Mouse (Mus musculus): ENCODE data around the gene Zfp446.

Zfp446 gene

GRCm38 (mm10) chr7:12987409-12988189 lies 10.0 kb downstream of the Zfp446 start:
- no peak for DNase-seq

GRCm38 (mm10) chr7:12992222-12992621 lies 14.6 kb downstream of the Zfp446 start:
- peak in 1 of 2 experiments; percentile 47 for DNase-seq

DNA sequence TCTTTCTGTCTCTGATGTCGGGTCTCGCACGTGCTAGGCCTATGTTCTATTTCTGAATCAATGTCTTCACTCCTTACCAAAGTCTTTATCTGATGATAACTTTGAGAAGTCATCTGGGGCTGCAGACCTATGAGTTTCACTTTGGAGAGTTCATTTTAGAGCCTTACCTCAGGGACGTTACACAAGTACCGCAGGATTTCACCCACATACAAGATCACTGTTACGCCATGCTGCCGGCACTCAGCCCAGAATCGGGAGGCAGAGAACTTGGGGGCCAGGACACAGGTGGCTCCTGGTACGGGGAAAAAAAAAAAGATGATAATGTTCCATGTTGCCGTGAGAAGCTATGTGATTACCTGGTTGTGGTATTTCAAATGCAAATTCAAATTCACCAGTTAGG lies 15.5 kb downstream of the Zfp446 start:
- no peak for DNase-seq

DNA sequence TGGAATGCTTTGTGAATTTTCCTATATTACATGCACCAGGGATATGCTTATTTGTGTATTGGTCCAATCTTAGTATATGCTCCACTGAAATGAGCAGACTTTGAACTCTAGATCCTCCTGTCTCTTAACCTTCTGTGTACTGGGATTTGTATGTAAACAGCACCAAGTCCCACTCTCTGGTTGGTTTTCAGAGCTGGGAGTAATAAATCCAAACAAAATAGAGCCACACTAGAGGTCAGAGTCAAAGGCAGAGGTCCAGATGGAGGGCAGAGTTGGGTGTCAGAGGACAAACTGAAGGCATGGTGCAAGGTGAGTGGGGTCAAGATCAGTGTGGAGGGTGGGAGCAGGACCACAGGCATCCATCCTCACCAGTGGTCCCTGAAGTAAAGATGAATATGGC lies 18.2 kb downstream of the Zfp446 start:
- DNase-seq, result no peak

DNA sequence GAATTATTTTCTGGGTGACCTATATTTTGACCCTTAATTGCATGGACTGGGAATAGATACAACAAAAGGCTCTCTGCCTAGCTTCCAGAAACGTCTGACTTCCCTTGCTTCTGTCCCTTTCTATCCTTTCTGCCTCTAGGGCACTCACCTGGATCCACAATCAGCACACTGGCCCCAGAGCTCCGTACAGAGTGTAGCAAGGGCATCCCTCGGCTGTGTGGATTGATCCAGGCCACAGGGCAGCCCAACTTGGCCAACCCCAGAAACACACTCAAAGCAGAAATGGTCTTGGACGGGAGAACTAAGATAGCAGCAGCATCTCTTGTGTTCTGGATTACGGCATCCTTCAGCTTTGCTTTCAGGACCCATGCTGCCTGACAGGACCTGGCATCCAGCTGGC lies 19.6 kb downstream of the Zfp446 start:
- DNase-seq, result no peak

DNA sequence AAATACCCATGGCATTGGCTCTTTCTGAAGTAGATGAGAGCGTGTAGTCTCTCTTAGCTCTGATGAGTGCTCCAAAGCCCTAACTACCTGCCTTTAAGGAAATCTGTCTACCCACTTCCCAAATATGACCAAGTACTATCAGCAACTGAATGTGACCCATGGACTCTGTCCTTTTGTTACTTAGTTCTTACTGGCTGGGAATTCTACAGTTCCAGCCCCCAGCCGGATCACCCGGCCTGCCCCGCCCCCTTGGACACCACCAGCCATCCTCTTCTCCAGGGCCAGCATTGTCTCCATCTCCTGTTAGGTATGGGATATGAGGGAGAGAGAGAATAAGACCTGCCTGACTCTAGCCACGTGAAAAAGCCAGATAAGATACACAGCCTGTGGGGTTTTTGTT lies 20.4 kb downstream of the Zfp446 start, which contains the start of gene Slc27a5:
Gene Slc27a5 (minus strand): TSS at position 140 of the 400 bp plus-strand sequence.
- DNase-seq, result no peak

DNA sequence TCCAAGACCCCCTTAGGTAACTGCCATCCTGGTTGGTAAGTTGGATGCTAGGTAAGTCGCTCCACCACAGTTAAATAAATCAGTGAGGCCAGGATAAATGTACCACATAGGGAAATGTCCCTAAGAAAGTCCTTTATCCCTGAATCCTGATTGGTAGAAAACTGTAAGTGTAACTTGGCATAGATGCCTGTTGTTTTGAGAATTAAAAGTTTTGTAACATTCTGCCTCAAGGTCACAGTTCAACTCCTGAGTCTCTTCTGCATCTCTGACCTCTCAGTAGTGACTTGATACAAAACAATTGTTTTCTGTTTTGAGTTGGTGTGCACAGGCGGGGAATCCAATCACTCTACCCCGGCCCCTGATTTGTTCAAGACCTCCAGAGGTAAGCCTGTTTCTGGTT lies 21.2 kb downstream of the Zfp446 start, which contains the start of gene Trim28:
Gene Trim28 (plus strand): TSS at position 264 of the 400 bp plus-strand sequence.
- no peak for DNase-seq

GRCm38 (mm10) chr7:13001584-13001983 lies 23.9 kb downstream of the Zfp446 start:
- DNase-seq, result no peak

GRCm38 (mm10) chr7:13003380-13003779 lies 25.7 kb downstream of the Zfp446 start:
- no peak for DNase-seq

DNA sequence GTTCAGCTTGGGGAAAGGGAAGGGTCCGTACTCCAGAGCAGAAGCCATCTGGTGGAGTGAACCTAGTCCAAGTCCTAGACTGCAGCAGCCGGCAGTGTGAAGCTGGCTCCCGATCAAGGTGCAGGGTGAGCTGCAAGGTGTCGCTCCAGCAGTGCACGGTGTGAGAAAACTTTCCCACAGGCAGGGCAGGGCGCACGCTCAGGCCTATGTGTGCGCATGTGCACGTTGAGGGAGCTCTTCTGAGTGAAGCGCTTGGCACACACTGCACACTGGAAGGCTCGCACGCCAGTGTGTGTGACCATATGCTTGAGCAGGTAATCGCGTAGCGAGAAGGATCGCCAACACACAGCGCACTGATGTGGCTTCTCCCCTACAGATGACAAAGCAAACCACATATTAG lies 28.4 kb downstream of the Zfp446 start:
- DNase-seq, result peak; percentile 43 to 61

DNA sequence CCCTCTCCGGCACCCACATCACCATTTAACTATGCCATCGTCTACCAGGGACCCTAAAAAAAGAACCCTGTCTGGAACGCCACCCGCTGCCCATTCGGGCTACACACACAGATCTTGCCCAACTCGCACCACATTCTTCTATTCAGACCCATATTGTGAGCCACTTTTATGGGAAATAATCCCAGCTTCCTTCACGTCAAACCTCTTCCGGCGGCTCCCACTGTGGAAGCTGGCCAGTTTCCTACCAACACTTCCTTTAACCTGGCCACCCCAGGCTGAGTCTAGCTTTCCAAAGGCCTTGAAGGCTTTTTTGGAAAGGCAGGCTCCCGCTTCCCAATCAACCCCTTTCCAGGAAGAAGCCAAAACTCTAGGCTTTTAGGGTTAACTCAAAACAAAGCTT lies 28.9 kb downstream of the Zfp446 start:
- DNase-seq, result no peak

DNA sequence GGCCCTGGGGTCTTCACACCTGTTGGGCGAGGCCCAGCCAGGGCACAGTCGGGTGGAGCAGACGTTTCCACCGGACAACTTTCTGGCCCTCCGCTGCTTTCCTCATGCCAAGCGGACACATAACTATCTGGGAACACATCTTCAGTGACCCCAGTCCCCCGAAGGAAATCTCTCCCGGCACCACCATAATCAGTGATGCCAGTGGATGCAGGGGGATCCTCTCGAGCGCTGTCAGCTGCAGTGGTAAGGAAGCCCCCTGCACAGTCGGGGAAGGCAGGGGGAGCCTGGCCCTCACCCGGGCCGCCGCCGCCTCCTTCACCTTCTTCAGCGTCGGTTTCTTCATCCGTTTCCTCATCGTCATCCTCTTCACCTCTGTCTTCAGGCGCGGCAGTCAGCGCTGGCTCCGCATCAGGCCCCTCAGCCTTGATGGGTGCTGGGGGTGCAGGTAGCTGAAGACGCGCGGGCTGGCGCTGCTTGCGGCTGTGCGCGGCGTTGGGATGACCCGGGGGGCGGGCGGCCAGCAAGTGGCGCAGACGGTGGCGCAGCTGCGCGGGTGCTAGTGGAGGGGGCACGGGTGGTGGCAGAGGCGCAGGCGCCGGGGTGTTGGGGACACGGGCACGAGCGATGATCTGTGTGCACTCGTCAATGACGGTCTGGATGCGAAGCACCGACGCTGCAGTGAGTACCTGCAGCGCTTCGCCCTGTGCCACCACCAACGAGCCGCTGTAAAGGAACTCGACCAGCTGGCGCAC lies 29.9 kb downstream of the Zfp446 start:
- DNase-seq, result peak in 1 of 2 experiments; percentile 32

GRCm38 (mm10) chr7:13009143-13010004 lies 31.7 kb downstream of the Zfp446 start:
- DNase-seq, result peak; percentile 93 to 95

DNA sequence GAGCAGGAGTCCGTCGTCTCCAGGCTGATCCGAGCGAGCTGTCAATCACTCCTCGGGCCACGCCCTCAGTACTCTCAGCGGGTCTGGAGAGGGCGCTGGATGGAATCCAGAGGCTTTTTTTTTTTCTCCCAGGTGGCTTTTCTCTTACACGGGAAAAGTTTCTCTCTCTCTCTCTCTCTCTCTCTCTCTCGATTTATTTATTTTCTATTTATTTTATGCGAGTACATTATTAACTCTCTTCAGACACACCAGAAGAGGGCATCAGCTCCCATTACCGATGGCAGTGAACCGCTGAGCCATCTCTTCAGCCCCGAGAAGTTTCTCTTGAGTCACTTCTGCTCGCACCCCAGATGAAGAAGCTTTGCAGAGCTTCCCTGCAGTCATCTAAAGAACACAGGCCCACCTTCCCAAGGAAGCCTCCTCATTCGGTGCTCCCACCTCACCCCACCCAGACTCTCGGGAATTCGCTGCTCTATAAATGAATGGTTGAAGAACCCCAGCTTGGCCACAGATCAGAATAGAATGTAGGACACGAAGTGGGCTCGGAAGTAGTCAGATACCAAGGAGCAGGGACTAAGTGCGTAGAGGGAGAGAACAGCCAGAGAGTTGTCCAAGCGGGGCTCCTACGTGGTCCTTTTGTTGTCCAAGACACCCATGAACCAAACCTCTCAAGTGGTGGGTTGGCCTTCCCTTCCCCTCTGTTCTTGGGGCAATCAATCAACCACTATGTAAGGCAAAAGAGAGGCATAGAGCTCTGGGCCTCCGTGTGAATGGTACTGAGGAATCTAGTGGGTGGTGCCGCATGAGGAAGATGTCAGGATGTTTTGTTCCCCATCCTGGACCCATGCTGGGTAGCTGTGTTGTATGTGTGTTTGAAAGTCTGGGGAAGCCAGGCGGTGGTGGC lies 32.6 kb downstream of the Zfp446 start, which contains the start of gene Zbtb45:
Gene Zbtb45 (minus strand): TSS at position 30 of the 904 bp plus-strand sequence.
- peak in 1 of 2 experiments; percentile 34 for DNase-seq

- no peak for DNase-seq
Measured at GRCm38 (mm10) chr7:13013671-13014070, 36.0 kb downstream of the Zfp446 start.

- DNase-seq, result no peak
Measured at GRCm38 (mm10) chr7:13014275-13014839, 36.7 kb downstream of the Zfp446 start.

DNA sequence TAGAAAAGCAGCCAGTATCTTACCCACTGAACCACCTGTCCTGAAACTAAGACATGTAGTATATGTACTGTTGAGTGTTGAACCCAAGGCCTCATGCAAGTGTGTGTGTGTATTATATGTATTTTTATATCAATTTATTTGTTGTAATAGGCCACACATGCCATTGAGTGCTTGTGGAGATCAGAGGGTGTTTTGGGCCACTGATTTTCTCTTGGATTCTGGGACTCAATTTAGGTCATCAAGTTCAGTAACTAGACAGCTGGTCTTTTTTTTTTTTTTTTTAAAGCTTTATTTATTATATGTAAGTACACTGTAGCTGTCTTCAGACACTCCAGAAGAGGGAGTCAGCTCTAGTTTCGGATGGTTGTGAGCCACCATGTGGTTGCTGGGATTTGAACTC lies 37.6 kb downstream of the Zfp446 start:
- DNase-seq, result no peak

- DNase-seq, result peak; percentile 38 to 64
Measured at GRCm38 (mm10) chr7:13022773-13023535, 45.3 kb downstream of the Zfp446 start.

DNA sequence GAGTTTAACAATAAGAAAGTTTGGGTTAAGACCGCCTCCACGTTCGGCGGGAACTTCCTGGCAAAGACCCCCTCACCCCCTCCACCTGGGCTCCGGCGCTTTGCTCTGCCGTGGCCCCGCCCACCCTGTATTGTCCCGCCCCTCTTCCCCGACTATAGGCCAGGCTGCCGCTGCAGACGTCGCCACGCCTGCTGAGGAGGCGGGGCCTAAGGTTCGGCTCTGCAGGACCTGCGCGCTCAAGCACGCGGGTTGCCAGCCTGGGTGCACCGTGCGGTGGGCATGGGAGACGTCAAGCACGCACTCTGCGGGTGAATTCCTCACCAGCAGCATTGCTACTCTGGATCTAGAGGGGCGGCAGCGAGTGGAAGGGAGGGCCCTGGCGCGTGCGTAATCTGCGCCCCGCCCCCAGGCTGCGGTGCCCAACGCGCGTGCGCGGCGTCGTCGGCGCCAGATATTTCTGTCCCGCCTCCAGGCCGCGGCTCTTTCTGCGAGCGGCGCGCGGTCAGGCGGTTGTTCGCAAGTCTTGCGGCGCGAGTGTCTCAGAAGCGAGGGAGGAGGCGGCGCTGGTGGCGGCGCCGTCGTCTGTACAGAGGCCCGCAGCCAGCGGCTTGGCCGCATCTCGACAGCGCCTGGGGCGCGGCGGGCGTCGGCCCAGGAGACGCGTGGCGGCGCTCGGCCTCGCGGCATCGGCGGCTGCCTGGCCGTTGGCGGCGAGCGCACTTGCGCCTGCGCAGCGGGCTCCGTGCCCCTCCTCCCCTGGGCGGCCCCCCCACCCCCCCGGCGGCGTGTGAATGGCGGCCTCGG lies 46.5 kb downstream of the Zfp446 start:
- peak; percentile 97 to 99 for DNase-seq

- peak; percentile 83 to 91 for DNase-seq
Measured at GRCm38 (mm10) chr7:13024805-13025204, 47.2 kb downstream of the Zfp446 start.
